Mouse (Mus musculus): ENCODE data around the gene Agpat2. TPM values are rescaled to one million over a fixed set of nuclear protein-coding genes. Genes with fewer than 3 reads are reported as not detected.
A peak's percentile ranks its signal among the peaks of the same experiment; 100 is the strongest.

Gene Agpat2
- 41.7 and 47.7 TPM in 2 replicates for polyA plus RNA-seq (2015; fragmentation: Nextera tagmentation; extraction: Ambion mirVana)

DNA sequence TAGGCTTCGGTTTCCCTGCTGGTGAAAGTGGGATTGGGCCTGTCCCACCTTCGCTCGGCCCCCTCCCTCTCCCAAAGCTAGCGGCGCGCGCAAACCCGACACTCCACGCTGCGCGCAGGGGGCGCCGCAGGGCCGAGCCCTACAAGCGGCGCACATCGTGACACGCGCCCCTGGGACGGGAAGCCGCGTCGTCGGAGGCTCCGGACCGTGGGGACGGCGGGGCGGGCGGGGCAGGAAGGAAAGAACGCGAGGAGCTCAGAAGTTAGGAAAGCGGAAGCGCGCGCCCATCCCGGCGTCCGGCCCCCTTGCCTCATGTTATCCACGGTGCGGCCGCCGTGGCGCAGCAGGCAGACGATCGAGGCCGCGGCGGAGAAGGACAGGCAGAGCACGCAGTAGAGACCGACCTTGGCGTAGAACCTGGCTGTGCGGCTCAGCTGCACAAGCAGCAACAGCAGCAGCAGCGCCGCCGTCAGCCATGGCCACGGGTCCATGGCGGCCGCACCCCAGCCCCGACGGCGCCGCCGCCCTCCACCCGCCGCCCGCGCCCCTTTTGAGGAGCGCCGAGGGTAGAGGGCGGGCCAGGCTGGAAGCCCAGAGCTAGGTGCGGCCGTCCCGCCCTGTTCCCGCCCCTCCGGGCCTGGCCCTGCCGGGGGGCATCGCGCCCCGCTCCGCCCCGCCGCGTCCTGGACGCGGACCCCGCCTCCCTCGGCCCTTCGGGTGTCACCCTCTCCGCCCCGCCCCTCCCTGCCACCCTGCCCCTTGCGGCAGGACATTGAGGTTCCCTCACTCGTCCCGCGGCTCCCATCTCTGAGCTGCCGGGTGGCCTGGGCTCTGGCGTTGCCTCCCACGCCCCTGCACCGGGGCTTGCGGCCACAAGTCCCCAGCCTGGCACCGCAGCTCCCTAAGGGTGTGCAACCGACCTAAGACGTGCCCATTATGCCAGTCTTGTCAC lies at the start of gene Agpat2:
TSS of gene Agpat2 (minus strand) at position 698 of the 952 bp plus-strand sequence.
- Histone ChIP-seq H3K27ac (peak within 1 kb of the TSS; percentile 89), H3K4me1 (peaks cover 54% of the 10 kb centered on the region), H3K9ac (peak within 1 kb of the TSS; percentile 77), H3K36me3 (no peaks in the 10 kb centered on the region), H3K9me3 (replicated peaks) (no peaks in the 10 kb centered on the region), H3K27me3 (no peaks in the 10 kb centered on the region), H3K4me3 (replicated peaks) (peak within 1 kb of the TSS; percentile 76), H3K4me2 (peak within 1 kb of the TSS; percentile 92)
- under 1% methylated on average over 85 of the region's 103 CpGs for WGBS
- peak; percentile 92 for ATAC-seq (replicated peaks; ENCODE audit: low FRiP score)

DNA sequence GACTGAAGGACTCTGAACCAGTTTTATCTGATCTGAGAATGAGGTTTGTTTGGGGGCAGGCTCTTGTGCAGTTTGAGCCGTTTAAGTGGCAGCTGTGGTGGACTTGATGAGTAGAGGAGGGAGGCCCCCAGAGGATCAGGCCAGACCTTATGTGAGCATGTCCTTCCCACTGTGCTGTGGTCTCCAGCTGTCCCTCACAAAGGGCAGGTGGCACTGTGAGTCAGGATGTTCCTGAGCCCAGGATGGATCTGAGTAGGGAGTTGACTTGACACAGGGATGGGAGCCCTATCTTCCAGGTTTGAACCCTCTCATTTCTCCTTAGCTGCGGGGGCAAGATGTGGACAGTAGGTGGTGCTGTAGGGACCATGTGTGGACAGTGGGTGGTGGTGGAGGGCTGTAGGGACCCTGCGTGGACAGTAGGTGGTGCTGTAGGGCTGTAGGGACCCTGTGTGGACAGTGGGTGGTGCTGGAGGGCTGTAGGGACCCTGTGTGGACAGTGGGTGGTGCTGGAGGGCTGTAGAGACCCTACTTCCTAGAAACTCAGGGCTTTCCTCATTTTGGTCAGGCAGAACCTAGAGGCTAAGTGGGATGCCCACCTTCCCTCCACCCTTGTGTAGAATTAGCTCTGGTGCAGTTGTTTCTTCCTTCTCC lies 42.6 kb upstream of the Agpat2 start:
- Histone ChIP-seq H3K27ac (no peak overlapping the region), H3K9ac (no peak overlapping the region), H3K9me3 (replicated peaks) (no peaks in the 10 kb centered on the region), H3K4me1 (no peaks in the 10 kb centered on the region), H3K36me3 (no peaks in the 10 kb centered on the region), H3K27me3 (no peaks in the 10 kb centered on the region), H3K4me2 (no peak overlapping the region), H3K4me3 (replicated peaks) (no peak overlapping the region)
- 20% methylated on average over 3 of the region's 3 CpGs for WGBS
- ATAC-seq (replicated peaks; ENCODE audit: low FRiP score) = peak; percentile 96

DNA sequence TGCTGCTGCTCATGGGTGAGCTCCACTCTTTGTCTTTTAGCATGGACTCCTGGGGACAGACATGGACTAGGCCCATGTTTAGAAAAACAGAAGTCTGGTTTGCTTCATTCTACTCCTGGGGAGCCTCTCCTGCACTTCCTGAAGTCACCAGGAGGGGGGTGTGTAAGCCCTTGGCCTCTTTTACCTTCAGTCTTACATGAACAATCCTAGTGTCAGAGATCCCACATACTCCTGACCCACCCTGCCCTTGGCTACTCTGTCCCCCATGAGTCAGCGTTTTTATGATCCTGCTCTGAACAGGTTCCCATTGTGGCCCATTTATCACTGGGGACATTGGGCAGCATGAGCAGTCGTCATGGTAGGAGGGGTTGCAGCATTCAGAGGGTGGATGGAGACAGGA lies 39.7 kb upstream of the Agpat2 start:
- ATAC-seq (replicated peaks; ENCODE audit: low FRiP score) = no peak
- H3K36me3 ChIP-seq = no peaks in the 10 kb centered on the region
- peaks cover 8% of the 10 kb centered on the region for H3K4me1 ChIP-seq
- 51% methylated on average over 2 of the region's 2 CpGs for WGBS
- H3K4me2 ChIP-seq = no peak overlapping the region
- no peak overlapping the region for H3K27ac ChIP-seq
- no peaks in the 10 kb centered on the region for H3K9me3 ChIP-seq (replicated peaks)
- H3K4me3 ChIP-seq (replicated peaks) = no peak overlapping the region
- H3K9ac ChIP-seq = no peak overlapping the region
- H3K27me3 ChIP-seq = no peaks in the 10 kb centered on the region

DNA sequence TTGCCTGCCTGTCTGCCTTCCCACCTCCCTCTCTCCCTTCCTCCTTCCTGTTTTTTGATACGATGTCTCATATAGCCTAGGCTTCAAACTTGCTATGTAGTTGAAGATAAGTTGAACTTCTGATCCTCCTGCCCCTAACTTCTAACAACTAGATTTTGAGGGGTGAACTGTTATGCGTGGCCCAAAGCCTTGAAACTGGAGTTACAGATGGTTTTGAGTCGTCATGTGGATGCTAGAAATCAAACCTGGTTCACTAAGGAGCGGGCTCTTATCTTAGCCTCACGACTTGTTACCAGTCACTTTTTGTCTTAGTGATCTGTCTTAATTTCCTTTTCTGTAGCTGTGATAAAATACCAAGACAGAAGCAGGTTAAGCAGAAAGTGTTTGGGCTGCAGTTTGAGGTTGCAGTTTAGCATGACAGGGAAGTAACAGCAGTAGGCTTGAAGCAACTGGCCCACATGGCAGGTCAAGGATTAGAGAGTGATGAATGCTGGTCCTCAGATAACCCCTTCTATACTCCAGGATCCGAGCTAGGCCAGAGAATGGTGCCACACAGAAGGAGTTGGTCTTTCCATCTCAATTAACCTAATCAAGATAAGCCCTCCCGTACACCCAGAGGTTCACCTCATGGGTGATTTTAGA lies 36.9 kb upstream of the Agpat2 start:
- peak overlapping the region; percentile 82; the same call in 1 of the 2 replicates for H3K27ac ChIP-seq
- 77% methylated on average over 7 of the region's 7 CpGs for WGBS
- no peak overlapping the region for H3K9ac ChIP-seq
- H3K4me1 ChIP-seq = peaks cover 31% of the 10 kb centered on the region
- peaks cover 27% of the 10 kb centered on the region for H3K36me3 ChIP-seq
- no peaks in the 10 kb centered on the region for H3K9me3 ChIP-seq (replicated peaks)
- no peak for ATAC-seq (replicated peaks; ENCODE audit: low FRiP score)
- H3K27me3 ChIP-seq = no peaks in the 10 kb centered on the region
- no peak overlapping the region for H3K4me3 ChIP-seq (replicated peaks)
- H3K4me2 ChIP-seq = no peak overlapping the region

DNA sequence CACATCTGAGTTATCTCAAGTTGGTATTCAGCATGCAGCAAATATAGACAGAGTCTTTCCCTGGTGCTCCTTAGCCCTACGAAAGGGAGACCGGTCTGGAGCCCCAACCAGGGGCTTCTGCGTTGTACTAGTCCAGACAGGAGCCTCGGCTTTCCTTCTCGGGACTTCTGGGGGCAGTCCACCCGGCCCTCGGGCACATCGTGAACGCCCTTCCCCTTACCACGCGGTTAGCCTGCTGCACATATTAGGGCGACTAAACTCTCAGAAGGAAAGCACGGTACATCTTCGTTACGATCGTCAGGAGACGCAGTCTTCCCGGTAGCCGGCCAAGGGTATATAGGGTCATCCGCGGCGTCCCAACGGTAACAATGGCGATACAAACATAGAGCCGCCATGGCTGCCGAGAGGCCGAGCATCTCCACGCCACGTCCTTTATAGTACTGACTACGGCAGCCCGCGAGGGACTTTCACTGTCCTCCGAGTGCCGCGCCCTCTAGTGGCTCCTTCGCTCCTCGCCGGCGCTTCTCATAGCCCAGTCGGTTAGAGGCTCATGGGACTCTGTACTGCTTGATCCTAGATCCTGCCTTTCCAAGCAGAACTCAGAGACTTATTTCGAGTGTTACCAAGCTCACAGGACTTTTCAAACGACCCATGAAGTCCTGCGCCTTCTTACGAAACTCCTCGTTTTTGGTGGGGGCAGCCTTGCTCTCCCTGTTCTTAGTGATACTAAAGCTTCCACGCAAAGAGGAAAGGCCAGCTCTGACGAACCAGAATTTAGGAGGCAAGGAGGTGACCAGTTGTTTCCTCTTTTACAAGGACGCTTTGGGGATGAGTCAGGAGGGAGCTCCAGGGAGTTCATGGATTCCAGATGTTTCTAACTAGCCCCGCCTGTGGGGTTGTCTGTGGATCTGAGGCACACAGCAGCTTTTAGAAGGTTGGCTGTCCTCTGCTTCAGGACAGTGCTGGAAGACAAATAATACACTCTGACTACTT lies 35.9 kb upstream of the Agpat2 start:
- Histone ChIP-seq H3K4me1 (peaks cover 33% of the 10 kb centered on the region), H3K4me2 (peak overlapping the region; percentile 68), H3K36me3 (peaks cover 37% of the 10 kb centered on the region), H3K27me3 (no peaks in the 10 kb centered on the region), H3K4me3 (replicated peaks) (peak overlapping the region; percentile 91), H3K9ac (peak overlapping the region; percentile 92), H3K9me3 (replicated peaks) (no peaks in the 10 kb centered on the region), H3K27ac (peak overlapping the region; percentile 82)
- 3% methylated on average over 49 of the region's 49 CpGs for WGBS
- peak; percentile 80 for ATAC-seq (replicated peaks; ENCODE audit: low FRiP score)

DNA sequence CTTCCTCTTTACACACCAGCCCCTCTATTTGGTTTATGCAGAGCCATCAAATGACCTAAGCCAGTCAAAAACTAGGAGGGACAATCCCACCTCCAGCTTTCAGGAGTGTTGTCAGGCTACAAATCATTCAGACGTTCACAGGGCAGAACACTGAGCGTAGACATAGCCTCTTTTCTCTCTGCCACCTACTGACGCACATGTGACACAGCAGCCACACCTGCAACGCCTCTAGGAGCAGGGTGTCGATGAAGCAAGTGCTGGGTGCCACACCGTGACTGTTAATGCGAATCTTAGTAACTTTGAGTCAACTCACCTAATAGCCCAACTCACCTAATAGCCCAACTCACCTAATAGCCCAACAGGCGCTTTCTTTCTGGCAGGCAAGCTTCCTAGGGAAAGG lies 34.9 kb upstream of the Agpat2 start:
- Histone ChIP-seq H3K27ac (peak overlapping the region; percentile 41; the same call in 1 of the 2 replicates), H3K9me3 (replicated peaks) (no peaks in the 10 kb centered on the region), H3K36me3 (peaks cover 47% of the 10 kb centered on the region), H3K4me3 (replicated peaks) (peak overlapping the region; percentile 91), H3K4me2 (peak overlapping the region; percentile 68), H3K9ac (peak overlapping the region; percentile 92), H3K4me1 (peaks cover 41% of the 10 kb centered on the region), H3K27me3 (no peaks in the 10 kb centered on the region)
- no peak; the same call in 1 of the 2 replicates for ATAC-seq (replicated peaks; ENCODE audit: low FRiP score)
- 3% methylated on average over 8 of the region's 8 CpGs for WGBS

DNA sequence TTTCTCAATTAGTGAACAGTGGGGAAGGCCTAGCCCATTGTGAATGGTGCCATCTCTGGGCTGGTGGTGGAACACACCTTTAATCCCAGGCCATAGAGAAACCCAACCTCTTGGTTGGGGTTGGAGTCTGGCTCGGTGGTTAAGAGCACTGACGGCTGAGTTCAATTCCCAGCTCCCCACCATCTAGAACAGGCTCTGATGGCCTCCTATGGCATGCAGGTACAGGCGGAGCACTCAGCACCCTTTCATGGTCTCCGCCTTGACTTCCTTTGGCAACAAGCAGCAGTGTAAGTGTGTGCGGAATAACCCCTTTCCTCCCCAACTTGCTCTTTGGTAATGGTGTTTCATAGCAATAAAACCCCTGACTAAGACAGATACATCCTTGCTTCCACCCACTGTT lies 34.4 kb upstream of the Agpat2 start:
- no peak for ATAC-seq (replicated peaks; ENCODE audit: low FRiP score)
- peak overlapping the region; percentile 68 for H3K4me2 ChIP-seq
- peak overlapping the region; percentile 92 for H3K9ac ChIP-seq
- 63% methylated on average over 5 of the region's 5 CpGs for WGBS
- H3K9me3 ChIP-seq (replicated peaks) = no peaks in the 10 kb centered on the region
- H3K27ac ChIP-seq = peak overlapping the region; percentile 41; the same call in 1 of the 2 replicates
- H3K36me3 ChIP-seq = peaks cover 49% of the 10 kb centered on the region
- no peaks in the 10 kb centered on the region for H3K27me3 ChIP-seq
- peak overlapping the region; percentile 91 for H3K4me3 ChIP-seq (replicated peaks)
- peaks cover 44% of the 10 kb centered on the region for H3K4me1 ChIP-seq

DNA sequence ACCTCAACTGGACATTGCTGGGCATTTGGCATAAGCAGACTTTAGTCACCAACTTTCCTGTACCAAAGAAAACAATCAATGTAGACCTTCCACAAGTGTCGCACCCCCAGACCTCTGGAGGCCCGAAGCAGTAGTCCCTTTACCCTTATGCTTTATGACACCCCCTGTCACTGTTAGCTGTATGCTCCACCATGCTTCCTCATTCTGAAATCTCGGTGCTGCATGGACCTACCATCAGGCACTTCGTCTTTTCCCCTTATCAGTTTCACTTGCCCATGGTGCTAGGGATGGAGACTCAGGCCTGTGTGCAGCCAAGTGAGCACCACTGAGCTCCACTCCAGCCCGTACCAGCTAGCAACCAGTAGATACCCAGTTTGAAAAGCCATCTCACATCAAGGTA lies 33.8 kb upstream of the Agpat2 start:
- 75% methylated on average over 5 of the region's 5 CpGs for WGBS
- peak overlapping the region; percentile 92; the same call in 1 of the 2 replicates for H3K9ac ChIP-seq
- H3K4me3 ChIP-seq (replicated peaks) = peak overlapping the region; percentile 91
- H3K9me3 ChIP-seq (replicated peaks) = no peaks in the 10 kb centered on the region
- H3K27me3 ChIP-seq = no peaks in the 10 kb centered on the region
- no peak for ATAC-seq (replicated peaks; ENCODE audit: low FRiP score)
- H3K4me1 ChIP-seq = peaks cover 44% of the 10 kb centered on the region
- H3K27ac ChIP-seq = peak overlapping the region; percentile 23; the same call in 1 of the 2 replicates
- H3K36me3 ChIP-seq = peaks cover 49% of the 10 kb centered on the region
- H3K4me2 ChIP-seq = peak overlapping the region; percentile 68

DNA sequence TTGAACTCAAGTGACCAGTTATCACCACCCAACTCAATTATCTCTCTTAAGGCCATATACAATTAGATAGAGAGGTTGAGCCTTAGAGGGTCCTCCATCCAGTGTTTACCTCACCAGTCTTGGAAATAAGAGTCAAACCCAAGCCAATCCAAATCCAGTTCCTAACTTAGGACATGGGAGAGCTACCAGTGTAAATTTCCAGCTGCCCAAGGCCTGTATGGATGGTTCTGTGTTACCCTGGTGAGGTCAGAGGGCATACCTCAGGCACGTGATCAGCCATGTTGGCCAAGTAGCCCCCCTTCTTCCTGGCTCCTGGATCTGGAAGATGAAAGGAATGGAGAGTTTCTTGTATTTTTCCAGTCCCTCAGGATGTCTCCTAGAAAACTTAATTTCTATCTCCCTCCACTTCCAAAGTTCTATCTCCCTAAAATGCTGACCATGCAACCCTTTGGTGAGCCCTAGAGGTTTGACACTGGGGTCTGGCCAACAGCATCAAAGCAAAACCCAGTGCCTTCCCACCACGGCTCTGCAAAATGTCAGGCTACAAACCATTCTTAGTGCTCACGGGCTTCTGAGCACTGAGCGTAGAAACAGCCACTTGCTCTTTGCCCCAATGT lies 33.2 kb upstream of the Agpat2 start:
- Histone ChIP-seq H3K27ac (peak overlapping the region; percentile 23; the same call in 1 of the 2 replicates), H3K4me1 (peaks cover 44% of the 10 kb centered on the region), H3K36me3 (peaks cover 49% of the 10 kb centered on the region), H3K9me3 (replicated peaks) (no peaks in the 10 kb centered on the region), H3K9ac (no peak overlapping the region), H3K4me3 (replicated peaks) (0 out of 2 replicates have a peak overlapping the region, but pooled peaks have one; percentile 91), H3K27me3 (no peaks in the 10 kb centered on the region), H3K4me2 (peak overlapping the region; percentile 68)
- WGBS = 70% methylated on average over 4 of the region's 4 CpGs
- no peak for ATAC-seq (replicated peaks; ENCODE audit: low FRiP score)

DNA sequence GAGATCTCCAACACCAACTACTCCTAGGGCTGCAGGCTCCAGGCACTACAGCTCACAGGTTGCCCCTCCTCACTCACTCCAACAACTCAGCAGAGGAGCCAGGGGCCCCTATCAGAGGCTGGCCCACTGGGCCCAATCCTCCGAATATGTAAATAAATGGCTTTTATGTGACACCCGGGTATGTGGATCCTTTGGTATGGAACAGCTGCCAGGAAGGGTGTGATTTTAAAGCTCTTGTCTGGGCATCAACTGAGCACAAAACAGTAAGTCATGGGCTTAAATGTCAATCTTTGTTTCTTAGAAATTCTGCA lies 32.1 kb upstream of the Agpat2 start:
- no peak for ATAC-seq (replicated peaks; ENCODE audit: low FRiP score)
- WGBS = 43% methylated on average over 2 of the region's 2 CpGs
- H3K36me3 ChIP-seq = peaks cover 49% of the 10 kb centered on the region
- no peak overlapping the region for H3K4me2 ChIP-seq
- H3K27ac ChIP-seq = no peak overlapping the region
- H3K27me3 ChIP-seq = no peaks in the 10 kb centered on the region
- H3K4me1 ChIP-seq = peaks cover 44% of the 10 kb centered on the region
- no peaks in the 10 kb centered on the region for H3K9me3 ChIP-seq (replicated peaks)
- H3K4me3 ChIP-seq (replicated peaks) = no peak overlapping the region
- H3K9ac ChIP-seq = no peak overlapping the region
